Mouse (Mus musculus) hindbrain, postnatal 0 days (tissue): ENCODE measurements at regions not wholly inside any gene's neighbourhood (a gene's known extent, or its start where the extent isn't known, plus 50 kb on each side); places are given as distances from the start of the nearest gene placed in this dataset.
A peak's percentile ranks its signal among the peaks of the same experiment; 100 is the strongest.

Experiments used
- ATAC-seq: fragments of 200-750 bp; cut with Nextera tagmentation; 2 replicates; pipeline ENCODE4 v1.8.0; 2017; ENCODE audit warnings: mild to moderate bottlenecking, moderate TSS enrichment, moderate library complexity
- DNase-seq: peaks from one replicate; pipeline ENCODE4 v3.0.0-alpha.2; 2015; ENCODE audit warnings: low spot score
- H3K27ac ChIP-seq: fragments of 300-500 bp; sonication (generic); 2 replicates; pipeline ENCODE4 v1.5.1; 2014; ENCODE audit warnings: mild to moderate bottlenecking
- H3K27me3 ChIP-seq: fragments of 300-500 bp; sonication (generic); 2 replicates; pipeline ENCODE4 v1.6.1; 2014; ENCODE audit warnings: low read length, mixed read lengths; ENCODE audit not compliant: insufficient read depth
- H3K36me3 ChIP-seq: fragments of 300-500 bp; sonication (generic); 2 replicates; pipeline ENCODE4 v1.6.1; 2014; ENCODE audit warnings: low read length, mixed read lengths; ENCODE audit not compliant: insufficient read depth
- H3K4me1 ChIP-seq: fragments of 300-500 bp; sonication (generic); 2 replicates; pipeline ENCODE4 v1.6.1; 2014; ENCODE audit warnings: antibody characterized with exemption, low read length, mixed read lengths; ENCODE audit not compliant: insufficient read depth
- H3K4me2 ChIP-seq: fragments of 300-500 bp; sonication (generic); 2 replicates; pipeline ENCODE4 v1.6.1; 2014; ENCODE audit warnings: low read depth, mild to moderate bottlenecking, low read length, moderate library complexity, mixed read lengths
- H3K4me3 ChIP-seq: fragments of 300-500 bp; sonication (generic); 2 replicates; pipeline ENCODE4 v1.5.1; 2014; ENCODE audit warnings: low read length
- H3K9ac ChIP-seq: fragments of 300-500 bp; sonication (generic); replicated peaks from 2 replicates; pipeline ENCODE4 v1.6.1; 2014; ENCODE audit warnings: mild to moderate bottlenecking, low read length, moderate library complexity, mixed read lengths
- H3K9me3 ChIP-seq: fragments of 300-500 bp; sonication (generic); 2 replicates; pipeline ENCODE4 v1.6.1; 2016; ENCODE audit warnings: low read length, mixed read lengths
- CTCF ChIP-seq: IDR thresholded peaks from 2 replicates; pipeline ENCODE4 v1.5.1; 2016; ENCODE audit warnings: antibody characterized with exemption, control low read depth, low read depth
- WGBS: fragments of 180-500 bp; shearing (Covaris S2); extraction: QIAGEN DNeasy Blood & Tissue Kit; methylation state at CpG from one replicate; pipeline ENCODE4 v1.1.7; 2014; 5-methylcytosine and 5-hydroxymethylcytosine counted together

- no peak overlapping the region for H3K27ac ChIP-seq
- no peaks in the 10 kb centered on the region for H3K9me3 ChIP-seq
- no peaks in the 10 kb centered on the region for H3K27me3 ChIP-seq
- ATAC-seq (no peak), DNase-seq (no peak)
- WGBS: 86% methylated on average over 5 of the region's 5 CpGs
- H3K36me3 ChIP-seq: no peaks in the 10 kb centered on the region
- H3K4me2 ChIP-seq: no peak overlapping the region
- TF ChIP-seq CTCF: no peak
- H3K9ac ChIP-seq: no peak overlapping the region
- H3K4me3 ChIP-seq: no peak overlapping the region
- H3K4me1 ChIP-seq: no peaks in the 10 kb centered on the region
These were observed 213.4 kb upstream of the Dcbld2 start for GRCm38 (mm10) chr16:58194619-58195497.

GRCm38 (mm10) chr16:58211872-58212271 lies 196.4 kb upstream of the Dcbld2 start:
- ATAC-seq (0 out of 2 replicates have a peak, but pooled peaks have one; percentile 24), DNase-seq (peak; percentile 7)
- Histone ChIP-seq H3K9ac (no peak overlapping the region), H3K4me1 (no peaks in the 10 kb centered on the region), H3K36me3 (no peaks in the 10 kb centered on the region), H3K27me3 (no peaks in the 10 kb centered on the region), H3K27ac (no peak overlapping the region), H3K9me3 (no peaks in the 10 kb centered on the region), H3K4me3 (no peak overlapping the region), H3K4me2 (no peak overlapping the region)
- TF ChIP-seq CTCF: no peak
- 51% methylated on average over 2 of the region's 2 CpGs for WGBS

- Histone ChIP-seq H3K9ac (no peak overlapping the region), H3K27me3 (no peaks in the 10 kb centered on the region), H3K27ac (no peak overlapping the region), H3K4me1 (no peaks in the 10 kb centered on the region), H3K36me3 (no peaks in the 10 kb centered on the region), H3K9me3 (no peaks in the 10 kb centered on the region), H3K4me2 (no peak overlapping the region), H3K4me3 (no peak overlapping the region)
- TF ChIP-seq CTCF: no peak
- DNase-seq (no peak), ATAC-seq (no peak)
These were observed 173.6 kb upstream of the Dcbld2 start for GRCm38 (mm10) chr16:58234686-58235085.

- no peaks in the 10 kb centered on the region for H3K36me3 ChIP-seq
- no peak overlapping the region for H3K4me2 ChIP-seq
- no peak for DNase-seq
- no peak for ATAC-seq
- H3K4me3 ChIP-seq: no peak overlapping the region
- H3K4me1 ChIP-seq: no peaks in the 10 kb centered on the region
- H3K27ac ChIP-seq: no peak overlapping the region
- TF ChIP-seq CTCF: no peak
- H3K9ac ChIP-seq: no peak overlapping the region
- H3K27me3 ChIP-seq: no peaks in the 10 kb centered on the region
- 96% methylated on average over 1 of the region's 1 CpGs for WGBS
- no peaks in the 10 kb centered on the region for H3K9me3 ChIP-seq
These were observed 171.4 kb upstream of the Dcbld2 start for GRCm38 (mm10) chr16:58236857-58237256.

- H3K9ac ChIP-seq: no peak overlapping the region
- TF ChIP-seq CTCF: no peak
- H3K4me1 ChIP-seq: no peaks in the 10 kb centered on the region
- no peaks in the 10 kb centered on the region for H3K27me3 ChIP-seq
- H3K4me2 ChIP-seq: no peak overlapping the region
- no peaks in the 10 kb centered on the region for H3K36me3 ChIP-seq
- WGBS: 94% methylated on average over 3 of the region's 3 CpGs
- ATAC-seq: no peak
- no peak for DNase-seq
- no peaks in the 10 kb centered on the region for H3K9me3 ChIP-seq
- H3K27ac ChIP-seq: no peak overlapping the region
- H3K4me3 ChIP-seq: no peak overlapping the region
These were observed 132.0 kb upstream of the Dcbld2 start for GRCm38 (mm10) chr16:58276281-58276680.

- Histone ChIP-seq H3K4me1 (no peaks in the 10 kb centered on the region), H3K36me3 (no peaks in the 10 kb centered on the region), H3K27ac (no peak overlapping the region), H3K4me2 (no peak overlapping the region), H3K27me3 (no peaks in the 10 kb centered on the region), H3K9ac (no peak overlapping the region), H3K9me3 (no peaks in the 10 kb centered on the region), H3K4me3 (no peak overlapping the region)
- 30% methylated on average over 3 of the region's 3 CpGs for WGBS
- peak; percentile 65 for TF ChIP-seq CTCF
- ATAC-seq: no peak
- DNase-seq: peak; percentile 78
These were observed 126.8 kb upstream of the Dcbld2 start for GRCm38 (mm10) chr16:58281474-58281873.

GRCm38 (mm10) chr16:58294457-58294856 lies 113.8 kb upstream of the Dcbld2 start:
- no peak for ATAC-seq
- Histone ChIP-seq H3K36me3 (no peaks in the 10 kb centered on the region), H3K4me2 (no peak overlapping the region), H3K27ac (no peak overlapping the region), H3K9me3 (no peaks in the 10 kb centered on the region), H3K4me3 (no peak overlapping the region), H3K27me3 (no peaks in the 10 kb centered on the region), H3K9ac (no peak overlapping the region), H3K4me1 (no peaks in the 10 kb centered on the region)
- no peak for TF ChIP-seq CTCF
- WGBS: 93% methylated on average over 3 of the region's 3 CpGs
- DNase-seq: no peak
